ENCODE assay signal across 8 mouse cellular contexts in genomic region chr9:27288442-27288841, GRCm38 (mm10). TPM values are rescaled to one million over a fixed set of nuclear protein-coding genes. Genes with fewer than 3 reads are reported as not detected.
DNase-seq lines count a peak whose midpoint lies in the region; ATAC-seq lines count a peak whose summit lies in the region.
"Had no signal": no experiment of that assay in that cellular context is flagged by ENCODE, and none has a peak within 500 bp of the region (broad histone marks: within the 10 kb centered on the region; RNA-seq: fewer than 3 reads in every experiment).

No protein-coding gene starts in this region.

- no peak overlapping the region for H3K4me3 ChIP-seq in forebrain, embryonic 11.5 days (ENCODE audit: low read depth, low read length)
- H3K4me3 ChIP-seq in midbrain, embryonic 11.5 days (ENCODE audit: low read depth, low read length), result no peak overlapping the region
- H3K4me3 ChIP-seq: left cerebral cortex, adult 2 months had no signal

- peaks cover 6% of the 10 kb centered on the region; the same call in 1 of the 2 replicates for H3K4me1 ChIP-seq in forebrain, embryonic 11.5 days (replicated peaks; ENCODE audit: control insufficient read depth, insufficient read depth, low read length)
- peaks cover 11% of the 10 kb centered on the region; the same call in 1 of the 2 replicates for H3K4me1 ChIP-seq in midbrain, embryonic 11.5 days (ENCODE audit: control insufficient read depth, insufficient read depth, low read length)

- no peak overlapping the region for H3K9ac ChIP-seq in forebrain, embryonic 11.5 days (ENCODE audit: low read length)
- no peak overlapping the region for H3K9ac ChIP-seq in midbrain, embryonic 11.5 days (ENCODE audit: low read length)

- intact Hi-C loops in gastrocnemius, postnatal 36 days (cut with DNase I), result loop anchor here (5.0 kb wide), 1 partner anchor 111 kb away; no protein-coding TSS in a partner anchor

- ATAC-seq in forebrain, embryonic 11.5 days (replicated peaks; ENCODE audit: low FRiP score), result peak; percentile 74
- peak; percentile 76 for ATAC-seq in midbrain, embryonic 11.5 days (ENCODE audit: low FRiP score)

- H3K36me3 ChIP-seq in forebrain, embryonic 11.5 days (ENCODE audit: control insufficient read depth, insufficient read depth, low read length), result no peaks in the 10 kb centered on the region
- H3K36me3 ChIP-seq in midbrain, embryonic 11.5 days (ENCODE audit: control insufficient read depth, insufficient read depth, low read length), result no peaks in the 10 kb centered on the region

- no peak overlapping the region for H3K4me2 ChIP-seq in forebrain, embryonic 11.5 days (ENCODE audit: low read depth, low read length, severe bottlenecking)
- H3K4me2 ChIP-seq in midbrain, embryonic 11.5 days, result no peak overlapping the region

- DNase-seq in layer of hippocampus, adult 11-12 months (ENCODE audit: low spot score), result peak; percentile 49
- no peak for DNase-seq in layer of hippocampus, adult 9-10 months (ENCODE audit: low spot score)
- DNase-seq in brain, adult 2 months (ENCODE audit: low read depth, low spot score), result peak; percentile 47
- peak; percentile 71 for DNase-seq in forebrain, embryonic 11.5 days (ENCODE audit: low spot score)
- peak; percentile 85 for DNase-seq in midbrain, embryonic 11.5 days (ENCODE audit: low spot score, missing footprints)
- DNase-seq in gastrocnemius, postnatal 36 days, result no peak
- DNase-seq in thymus, postnatal 4 days, result no peak

- 27% methylated on average over 7 of the region's 7 CpGs for WGBS in forebrain, embryonic 11.5 days
- WGBS in midbrain, embryonic 11.5 days, result 28% methylated on average over 7 of the region's 7 CpGs

- no peak overlapping the region for H3K27ac ChIP-seq in forebrain, embryonic 11.5 days (ENCODE audit: low read depth, low read length)
- no peak overlapping the region; the same call in 1 of the 2 replicates for H3K27ac ChIP-seq in midbrain, embryonic 11.5 days (ENCODE audit: low read depth, low read length)
- H3K27ac ChIP-seq: left cerebral cortex, adult 2 months had no signal

- no peaks in the 10 kb centered on the region for H3K9me3 ChIP-seq in forebrain, embryonic 11.5 days (ENCODE audit: control insufficient read depth, low read length)
- H3K9me3 ChIP-seq in midbrain, embryonic 11.5 days (ENCODE audit: control insufficient read depth, low read length), result no peaks in the 10 kb centered on the region

- no peaks in the 10 kb centered on the region for H3K27me3 ChIP-seq in forebrain, embryonic 11.5 days (ENCODE audit: control insufficient read depth, insufficient read depth, low read length)
- H3K27me3 ChIP-seq in midbrain, embryonic 11.5 days (ENCODE audit: control insufficient read depth, insufficient read depth, low read length), result no peaks in the 10 kb centered on the region

RNA-seq across cellular contexts. Expression of gene Igsf9b, which starts 10.6 kb away (rescaled TPM):
- polyA plus RNA-seq in forebrain, embryonic 11.5 days (2014; fragmentation: Nextera tagmentation; extraction: Ambion mirVana), result 8.4 and 8.8 TPM in 2 replicates
- 4.2 and 5.2 TPM in 2 replicates for polyA plus RNA-seq in midbrain, embryonic 11.5 days (2014; fragmentation: Nextera tagmentation; extraction: Ambion mirVana)
- total RNA-seq in gastrocnemius, postnatal 36 days (2021), result 1 to 10 TPM; 2.1 to 2.7 TPM

Comparison
In these comparisons a context has a peak if more than half of its experiments do, and no peak if none do; other contexts are left out.
1. DNase-seq: peak in layer of hippocampus, adult 11-12 months (single experiment), brain, adult 2 months (single experiment), forebrain, embryonic 11.5 days (single experiment) and midbrain, embryonic 11.5 days (single experiment); none in layer of hippocampus, adult 9-10 months (single experiment), gastrocnemius, postnatal 36 days (0 of 2) and thymus, postnatal 4 days (single experiment).